Mouse (Mus musculus) liver, adult 2 months (tissue): ENCODE data around the gene Galm. TPM values are rescaled to one million over a fixed set of nuclear protein-coding genes. Genes with fewer than 3 reads are reported as not detected.
"Not testable (repeated sequence)": the region's sequence is repeated elsewhere in the genome, so short reads cannot be mapped to it uniquely, and the experiment has no call there.

Source experiments
- DNase-seq: peaks from one replicate; pipeline ENCODE4 v3.0.0-alpha.2; 2011; ENCODE audit warnings: low read depth, low spot score; ENCODE audit errors: extremely low read depth
- H3K27ac ChIP-seq: fragments of 200-500 bp; replicated peaks from 2 replicates; pipeline ENCODE4 v1.5.1; 2012; ENCODE audit warnings: low read depth, mild to moderate bottlenecking, control low read depth, inconsistent platforms, low read length; ENCODE audit not compliant: insufficient read depth
- H3K27me3 ChIP-seq: fragments of 200-500 bp; 2 replicates; pipeline ENCODE4 v1.6.1; 2012; ENCODE audit warnings: mild to moderate bottlenecking, moderate library complexity, low read length, inconsistent platforms; ENCODE audit not compliant: control insufficient read depth, insufficient read depth
- H3K36me3 ChIP-seq: fragments of 200-500 bp; 2 replicates; pipeline ENCODE4 v1.6.1; 2012; ENCODE audit warnings: low read length, inconsistent platforms; ENCODE audit not compliant: control insufficient read depth, insufficient read depth
- H3K4me1 ChIP-seq: fragments of 200-500 bp; 2 replicates; pipeline ENCODE4 v1.6.1; 2011; ENCODE audit warnings: low read length; ENCODE audit not compliant: control insufficient read depth, insufficient read depth
- H3K4me3 ChIP-seq: fragments of 200-500 bp; 2 replicates; pipeline ENCODE4 v1.5.1; 2011; ENCODE audit warnings: low read depth, mild to moderate bottlenecking, control low read depth, low read length, moderate library complexity; ENCODE audit not compliant: insufficient read depth
- H3K79me2 ChIP-seq: fragments of 200-500 bp; 2 replicates; pipeline ENCODE4 v1.6.1; 2012; ENCODE audit warnings: inconsistent platforms, mild to moderate bottlenecking, low read length, moderate library complexity; ENCODE audit not compliant: control insufficient read depth, insufficient read depth
- H3K9ac ChIP-seq: fragments of 200-500 bp; 2 replicates; pipeline ENCODE4 v1.6.1; 2012; ENCODE audit warnings: low read depth, mild to moderate bottlenecking, control low read depth, inconsistent platforms, low read length
- CTCF ChIP-seq: fragments of 200-500 bp; IDR thresholded peaks from 2 replicates; pipeline ENCODE4 v1.5.1; 2011; ENCODE audit warnings: low read depth, low read length, control low read depth
- POLR2A ChIP-seq: fragments of 200-500 bp; IDR thresholded peaks from 2 replicates; pipeline ENCODE4 v1.6.1; 2011; ENCODE audit warnings: low read length, control low read depth; ENCODE audit not compliant: insufficient read depth; ENCODE audit errors: extremely low read depth
- WGBS: fragments of 180-500 bp; shearing (Covaris S2); methylation state at CpG from one replicate; pipeline ENCODE4 v1.1.7; 2018; 5-methylcytosine and 5-hydroxymethylcytosine counted together
- polyA plus RNA-seq: library from polyadenylated mRNA; depleted of rRNA; stranded (reverse); fragments of >200 nt; gene quantifications from 2 replicates; pipeline ENCODE4 v1.2.3, GENCODE M21; 2012
- total RNA-seq: library from RNA; depleted of rRNA; stranded (reverse); fragments of >200 nt; gene quantifications from 2 replicates; pipeline ENCODE4 v1.2.3, GENCODE M21; 2014

Gene Galm
- total and polyA plus RNA-seq, 2 experiments = 68.6 to 81.2 TPM

GRCm38 (mm10) chr17:80174699-80175385 lies 47.6 kb downstream of the Galm start:
- TF ChIP-seq CTCF (no peak), POLR2A (no peak)
- Histone ChIP-seq H3K27me3 (no peaks in the 10 kb centered on the region), H3K27ac (no peak overlapping the region), H3K36me3 (peaks cover 3% of the 10 kb centered on the region; the same call in 1 of the 2 replicates), H3K4me1 (peaks cover 11% of the 10 kb centered on the region; the same call in 1 of the 2 replicates), H3K9ac (no peak overlapping the region), H3K79me2 (peaks cover 3% of the 10 kb centered on the region; the same call in 1 of the 2 replicates), H3K4me3 (no peak overlapping the region)
- WGBS = 70% methylated on average over 19 of the region's 19 CpGs
- DNase-seq = no peak

GRCm38 (mm10) chr17:80175386-80175739 lies 48.1 kb downstream of the Galm start:
- Histone ChIP-seq H3K4me3 (no peak overlapping the region), H3K27me3 (no peaks in the 10 kb centered on the region), H3K27ac (no peak overlapping the region), H3K9ac (no peak overlapping the region), H3K79me2 (peaks cover 3% of the 10 kb centered on the region; the same call in 1 of the 2 replicates), H3K4me1 (peaks cover 11% of the 10 kb centered on the region; the same call in 1 of the 2 replicates), H3K36me3 (no peaks in the 10 kb centered on the region)
- no peak for DNase-seq
- TF ChIP-seq POLR2A (no peak), CTCF (no peak)
- WGBS = 79% methylated on average over 4 of the region's 4 CpGs

- no peaks in the 10 kb centered on the region for H3K36me3 ChIP-seq
- H3K27ac ChIP-seq = no peak overlapping the region
- TF ChIP-seq POLR2A (no peak), CTCF (no peak)
- H3K4me1 ChIP-seq = peaks cover 7% of the 10 kb centered on the region; the same call in 1 of the 2 replicates
- peaks cover 3% of the 10 kb centered on the region; the same call in 1 of the 2 replicates for H3K79me2 ChIP-seq
- H3K4me3 ChIP-seq = no peak overlapping the region
- H3K27me3 ChIP-seq = no peaks in the 10 kb centered on the region
- no peak overlapping the region for H3K9ac ChIP-seq
- 82% methylated on average over 3 of the region's 3 CpGs for WGBS
- no peak for DNase-seq
These were observed 48.7 kb downstream of the Galm start for GRCm38 (mm10) chr17:80175966-80176365.

- peaks cover 16% of the 10 kb centered on the region; the same call in 1 of the 2 replicates for H3K36me3 ChIP-seq
- 96% methylated on average over 3 of the region's 3 CpGs for WGBS
- DNase-seq, H3K4me3 ChIP-seq, H3K27me3 ChIP-seq, H3K27ac ChIP-seq, H3K79me2 ChIP-seq, H3K9ac ChIP-seq, H3K4me1 ChIP-seq: not testable (repeated sequence)
These were observed 51.6 kb downstream of the Galm start for GRCm38 (mm10) chr17:80178846-80179245.

- H3K4me3 ChIP-seq = no peak overlapping the region; the same call in 1 of the 2 replicates
- H3K27ac ChIP-seq = no peak overlapping the region
- peak; percentile 70 for DNase-seq
- 4% methylated on average over 6 of the region's 6 CpGs for WGBS
- H3K27me3 ChIP-seq = no peaks in the 10 kb centered on the region
- no peak overlapping the region for H3K9ac ChIP-seq
- TF ChIP-seq POLR2A (no peak), CTCF (peak; percentile 97)
- H3K4me1 ChIP-seq = no peaks in the 10 kb centered on the region
- peaks cover 16% of the 10 kb centered on the region; the same call in 1 of the 2 replicates for H3K36me3 ChIP-seq
- no peaks in the 10 kb centered on the region for H3K79me2 ChIP-seq
These were observed 52.7 kb downstream of the Galm start for GRCm38 (mm10) chr17:80179959-80180358.

- Histone ChIP-seq H3K79me2 (no peaks in the 10 kb centered on the region), H3K9ac (no peak overlapping the region), H3K36me3 (peaks cover 16% of the 10 kb centered on the region; the same call in 1 of the 2 replicates), H3K4me3 (no peak overlapping the region), H3K4me1 (no peaks in the 10 kb centered on the region), H3K27ac (no peak overlapping the region), H3K27me3 (no peaks in the 10 kb centered on the region)
- TF ChIP-seq POLR2A (no peak), CTCF (no peak)
- no peak for DNase-seq
These were observed 53.2 kb downstream of the Galm start for GRCm38 (mm10) chr17:80180468-80180867.
